Mouse (Mus musculus): ENCODE data around the gene Il4i1. TPM values are rescaled to one million over a fixed set of nuclear protein-coding genes. Genes with fewer than 3 reads are reported as not detected.

Gene Il4i1
- polyA plus RNA-seq, 1 experiment from 2014 or later: 1.1 TPM

GRCm38 (mm10) chr7:44847772-44848171 is 31.6 kb downstream of the Il4i1 start:
- Histone ChIP-seq H3K4me1 (ENCODE audit: control insufficient read depth, insufficient read depth, low read length) (peaks cover 12% of the 10 kb centered on the region), H3K36me3 (ENCODE audit: control insufficient read depth, insufficient read depth, low read length) (peaks cover 23% of the 10 kb centered on the region), H3K4me3 (ENCODE audit: low read depth, low read length) (peak overlapping the region; percentile 80), H3K27ac (replicated peaks; ENCODE audit: low read depth, low read length) (no peak overlapping the region), H3K27me3 (ENCODE audit: control insufficient read depth, insufficient read depth, low read length) (no peaks in the 10 kb centered on the region), H3K4me2 (ENCODE audit: low read depth, severe bottlenecking) (peak overlapping the region; percentile 83), H3K9ac (ENCODE audit: low read length) (no peak overlapping the region), H3K9me3 (ENCODE audit: control insufficient read depth, low read length) (no peaks in the 10 kb centered on the region)
- 85% methylated on average over 5 of the region's 5 CpGs for WGBS
- ATAC-seq (ENCODE audit: insufficient number of reproducible peaks, low FRiP score, low TSS enrichment, low read depth) (no peak), DNase-seq (ENCODE audit: low spot score) (no peak)

GRCm38 (mm10) chr7:44848561-44849415 is 32.6 kb downstream of the Il4i1 start, which contains the start of the genes Akt1s1 and Tbc1d17:
Gene Akt1s1 (plus strand): TSS chr7:44848991.
Gene Tbc1d17 (minus strand): TSS chr7:44849079.
- peak; percentile 80 for ATAC-seq (ENCODE audit: insufficient number of reproducible peaks, low FRiP score, low TSS enrichment, low read depth)
- Histone ChIP-seq H3K4me3 (ENCODE audit: low read depth, low read length) (peak within 1 kb of the TSS; percentile 80), H3K4me2 (ENCODE audit: low read depth, severe bottlenecking) (peak within 1 kb of the TSS; percentile 83), H3K27me3 (ENCODE audit: control insufficient read depth, insufficient read depth, low read length) (no peaks in the 10 kb centered on the region), H3K4me1 (ENCODE audit: control insufficient read depth, insufficient read depth, low read length) (peaks cover 15% of the 10 kb centered on the region), H3K9ac (ENCODE audit: low read length) (peak within 1 kb of the TSS; percentile 77), H3K9me3 (ENCODE audit: control insufficient read depth, low read length) (no peaks in the 10 kb centered on the region), H3K27ac (replicated peaks; ENCODE audit: low read depth, low read length) (peak within 1 kb of the TSS; percentile 91), H3K36me3 (ENCODE audit: control insufficient read depth, insufficient read depth, low read length) (peaks cover 24% of the 10 kb centered on the region)
- peak; percentile 96 for DNase-seq (ENCODE audit: low spot score)
- WGBS: under 1% methylated on average over 54 of the region's 54 CpGs

- no peaks in the 10 kb centered on the region for H3K9me3 ChIP-seq (ENCODE audit: control insufficient read depth, low read length)
Measured at GRCm38 (mm10) chr7:44849416-44850111, 33.4 kb downstream of the Il4i1 start.

GRCm38 (mm10) chr7:44850146-44850545 is 34.0 kb downstream of the Il4i1 start:
- ATAC-seq (ENCODE audit: insufficient number of reproducible peaks, low FRiP score, low TSS enrichment, low read depth) (peak; percentile 56), DNase-seq (ENCODE audit: low spot score) (peak; percentile 87)
- H3K4me3 ChIP-seq (ENCODE audit: low read depth, low read length): peak overlapping the region; percentile 80
- no peaks in the 10 kb centered on the region for H3K27me3 ChIP-seq (ENCODE audit: control insufficient read depth, insufficient read depth, low read length)
- peak overlapping the region; percentile 83 for H3K4me2 ChIP-seq (ENCODE audit: low read depth, severe bottlenecking)
- under 1% methylated on average over 33 of the region's 33 CpGs for WGBS
- peak overlapping the region; percentile 77 for H3K9ac ChIP-seq (ENCODE audit: low read length)
- H3K36me3 ChIP-seq (ENCODE audit: control insufficient read depth, insufficient read depth, low read length): peaks cover 17% of the 10 kb centered on the region
- H3K27ac ChIP-seq (replicated peaks; ENCODE audit: low read depth, low read length): peak overlapping the region; percentile 91
- H3K9me3 ChIP-seq (ENCODE audit: control insufficient read depth, low read length): no peaks in the 10 kb centered on the region
- H3K4me1 ChIP-seq (ENCODE audit: control insufficient read depth, insufficient read depth, low read length): peaks cover 21% of the 10 kb centered on the region

More at GRCm38 (mm10) chr7:44849416-44850111, 33.4 kb downstream of the Il4i1 start:
- Histone ChIP-seq H3K27ac (replicated peaks; ENCODE audit: low read depth, low read length) (peak overlapping the region; percentile 91), H3K36me3 (ENCODE audit: control insufficient read depth, insufficient read depth, low read length) (peaks cover 20% of the 10 kb centered on the region), H3K9ac (ENCODE audit: low read length) (peak overlapping the region; percentile 77), H3K27me3 (ENCODE audit: control insufficient read depth, insufficient read depth, low read length) (no peaks in the 10 kb centered on the region), H3K4me2 (ENCODE audit: low read depth, severe bottlenecking) (peak overlapping the region; percentile 83), H3K4me3 (ENCODE audit: low read depth, low read length) (peak overlapping the region; percentile 80), H3K4me1 (ENCODE audit: control insufficient read depth, insufficient read depth, low read length) (peaks cover 20% of the 10 kb centered on the region)
- WGBS: under 1% methylated on average over 41 of the region's 41 CpGs
- peak; percentile 91 for DNase-seq (ENCODE audit: low spot score)
- peak; percentile 71 for ATAC-seq (ENCODE audit: insufficient number of reproducible peaks, low FRiP score, low TSS enrichment, low read depth)

- H3K27ac ChIP-seq (replicated peaks; ENCODE audit: low read depth, low read length): peak overlapping the region; percentile 91; the same call in 1 of the 2 replicates
- 84% methylated on average over 8 of the region's 8 CpGs for WGBS
- H3K4me3 ChIP-seq (ENCODE audit: low read depth, low read length): peak overlapping the region; percentile 80
- H3K9me3 ChIP-seq (ENCODE audit: control insufficient read depth, low read length): no peaks in the 10 kb centered on the region
- DNase-seq (ENCODE audit: low spot score) (no peak), ATAC-seq (ENCODE audit: insufficient number of reproducible peaks, low FRiP score, low TSS enrichment, low read depth) (no peak)
- peak overlapping the region; percentile 77 for H3K9ac ChIP-seq (ENCODE audit: low read length)
- H3K27me3 ChIP-seq (ENCODE audit: control insufficient read depth, insufficient read depth, low read length): no peaks in the 10 kb centered on the region
- H3K4me2 ChIP-seq (ENCODE audit: low read depth, severe bottlenecking): peak overlapping the region; percentile 83
- peaks cover 22% of the 10 kb centered on the region for H3K4me1 ChIP-seq (ENCODE audit: control insufficient read depth, insufficient read depth, low read length)
- peaks cover 10% of the 10 kb centered on the region for H3K36me3 ChIP-seq (ENCODE audit: control insufficient read depth, insufficient read depth, low read length)
Measured at GRCm38 (mm10) chr7:44850789-44851624, 34.8 kb downstream of the Il4i1 start.

GRCm38 (mm10) chr7:44851625-44852234 is 35.5 kb downstream of the Il4i1 start:
- ATAC-seq (ENCODE audit: insufficient number of reproducible peaks, low FRiP score, low TSS enrichment, low read depth): no peak
- 93% methylated on average over 12 of the region's 12 CpGs for WGBS
- Histone ChIP-seq H3K4me1 (ENCODE audit: control insufficient read depth, insufficient read depth, low read length) (peaks cover 22% of the 10 kb centered on the region), H3K9ac (ENCODE audit: low read length) (no peak overlapping the region), H3K9me3 (ENCODE audit: control insufficient read depth, low read length) (no peaks in the 10 kb centered on the region), H3K36me3 (ENCODE audit: control insufficient read depth, insufficient read depth, low read length) (peaks cover 6% of the 10 kb centered on the region), H3K27ac (replicated peaks; ENCODE audit: low read depth, low read length) (no peak overlapping the region), H3K4me3 (ENCODE audit: low read depth, low read length) (no peak overlapping the region), H3K4me2 (ENCODE audit: low read depth, severe bottlenecking) (no peak overlapping the region), H3K27me3 (ENCODE audit: control insufficient read depth, insufficient read depth, low read length) (no peaks in the 10 kb centered on the region)
- no peak for DNase-seq (ENCODE audit: low spot score)

GRCm38 (mm10) chr7:44852259-44853027 is 36.3 kb downstream of the Il4i1 start:
- WGBS: 89% methylated on average over 36 of the region's 36 CpGs
- Histone ChIP-seq H3K36me3 (ENCODE audit: control insufficient read depth, insufficient read depth, low read length) (peaks cover 5% of the 10 kb centered on the region; the same call in 1 of the 2 replicates), H3K4me2 (ENCODE audit: low read depth, severe bottlenecking) (no peak overlapping the region), H3K9me3 (ENCODE audit: control insufficient read depth, low read length) (no peaks in the 10 kb centered on the region), H3K27ac (replicated peaks; ENCODE audit: low read depth, low read length) (no peak overlapping the region), H3K9ac (ENCODE audit: low read length) (no peak overlapping the region), H3K4me3 (ENCODE audit: low read depth, low read length) (no peak overlapping the region), H3K4me1 (ENCODE audit: control insufficient read depth, insufficient read depth, low read length) (peaks cover 22% of the 10 kb centered on the region), H3K27me3 (ENCODE audit: control insufficient read depth, insufficient read depth, low read length) (no peaks in the 10 kb centered on the region)
- ATAC-seq (ENCODE audit: insufficient number of reproducible peaks, low FRiP score, low TSS enrichment, low read depth): no peak
- no peak for DNase-seq (ENCODE audit: low spot score)
